Mouse (Mus musculus): ENCODE measurements around the gene Sez6l2.

Sez6l2 gene

DNA sequence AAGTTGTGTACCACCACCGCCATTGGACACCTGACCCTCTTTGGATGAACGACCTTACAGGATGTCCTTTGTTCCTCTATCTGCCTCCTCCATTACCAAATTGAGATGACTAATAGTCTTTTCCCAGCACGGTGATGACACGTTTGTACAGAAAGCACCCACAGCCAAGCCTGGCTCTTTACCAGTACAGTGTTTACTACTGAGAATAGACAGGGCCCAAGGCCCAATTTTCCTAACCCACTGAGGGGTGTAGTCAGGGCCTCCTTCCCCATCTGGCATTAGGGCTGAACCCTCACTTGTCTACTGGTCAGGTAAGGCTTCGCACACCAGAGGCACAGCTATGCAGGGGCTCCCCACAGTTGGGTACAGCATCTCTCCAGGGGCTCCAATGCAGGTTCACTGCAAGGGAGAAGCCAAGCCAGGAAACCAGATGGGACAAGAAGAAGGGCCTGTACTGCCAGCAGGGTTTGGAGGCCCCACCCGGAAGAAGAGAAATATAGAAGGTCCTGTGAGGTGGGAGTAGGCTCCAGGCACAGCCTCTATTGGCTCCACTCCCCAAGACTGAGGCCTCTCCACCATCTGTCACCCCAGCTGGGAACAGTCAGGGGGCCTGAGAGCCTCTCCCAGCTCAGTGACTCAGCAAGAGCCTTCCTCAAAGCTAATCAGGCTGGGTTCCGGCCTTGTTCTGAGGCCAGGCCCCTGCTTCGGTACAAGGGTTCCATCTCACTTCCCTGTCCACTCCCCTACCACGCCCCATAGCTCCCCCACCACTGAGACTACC lies 58.1 kb downstream of the Sez6l2 start:
- no peak for DNase-seq (ENCODE audit: low spot score)

- DNase-seq (ENCODE audit: low spot score): no peak
Observed at GRCm38 (mm10) chr7:127009307-127010085, 59.1 kb downstream of the Sez6l2 start.

- no peak for DNase-seq (ENCODE audit: low spot score)
Observed at GRCm38 (mm10) chr7:127011051-127011450, 60.7 kb downstream of the Sez6l2 start.

- no peak for DNase-seq (ENCODE audit: low spot score)
Observed at GRCm38 (mm10) chr7:127011717-127012116, 61.4 kb downstream of the Sez6l2 start.

DNA sequence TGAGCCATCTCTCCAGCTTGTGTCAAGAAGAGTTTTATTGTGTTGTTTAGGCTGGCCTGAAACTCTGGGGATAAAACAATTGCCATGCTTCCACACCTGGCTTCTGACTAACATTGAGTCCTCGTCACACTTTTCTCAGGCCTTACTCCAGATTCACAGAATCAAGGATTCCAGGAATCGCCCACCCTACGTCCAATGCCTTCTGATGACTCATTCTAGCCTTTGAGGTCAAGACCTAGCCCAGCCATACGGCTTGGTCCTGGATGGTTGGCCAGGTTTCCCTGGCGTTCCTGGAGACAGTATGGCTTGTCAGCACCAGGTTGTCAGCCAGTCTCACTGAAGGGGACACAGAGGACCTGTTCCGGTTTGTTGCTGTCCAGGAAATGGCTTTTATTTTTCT lies 62.0 kb downstream of the Sez6l2 start:
- no peak for DNase-seq (ENCODE audit: low spot score)

DNA sequence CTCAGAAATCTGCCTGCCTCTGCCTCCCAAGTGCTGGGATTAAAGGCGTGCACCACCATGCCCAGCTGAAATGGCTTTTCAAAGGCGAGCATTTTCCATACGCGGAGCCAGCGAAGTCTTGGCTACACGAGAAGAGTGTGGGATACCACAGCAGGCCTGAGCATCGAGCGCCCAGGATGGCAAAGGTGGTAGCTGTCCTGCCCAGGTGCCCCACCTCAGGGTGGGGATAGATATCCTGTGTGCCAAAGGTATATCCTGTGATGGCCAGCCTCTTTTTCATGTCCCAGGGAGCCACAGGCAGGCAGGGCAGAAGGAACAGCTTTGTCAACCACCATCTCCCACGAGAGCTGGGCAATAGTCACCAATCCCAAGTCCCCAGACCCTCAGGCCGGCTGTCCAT lies 62.5 kb downstream of the Sez6l2 start:
- DNase-seq (ENCODE audit: low spot score): no peak

- no peak for DNase-seq (ENCODE audit: low spot score)
Observed at GRCm38 (mm10) chr7:127013385-127013784, 63.0 kb downstream of the Sez6l2 start.

GRCm38 (mm10) chr7:127014320-127014719 lies 64.0 kb downstream of the Sez6l2 start, which contains the start of gene Mvp:
Gene Mvp, minus strand, starts transcription at chr7:127014621.
- DNase-seq (ENCODE audit: low spot score): peak; percentile 69

DNA sequence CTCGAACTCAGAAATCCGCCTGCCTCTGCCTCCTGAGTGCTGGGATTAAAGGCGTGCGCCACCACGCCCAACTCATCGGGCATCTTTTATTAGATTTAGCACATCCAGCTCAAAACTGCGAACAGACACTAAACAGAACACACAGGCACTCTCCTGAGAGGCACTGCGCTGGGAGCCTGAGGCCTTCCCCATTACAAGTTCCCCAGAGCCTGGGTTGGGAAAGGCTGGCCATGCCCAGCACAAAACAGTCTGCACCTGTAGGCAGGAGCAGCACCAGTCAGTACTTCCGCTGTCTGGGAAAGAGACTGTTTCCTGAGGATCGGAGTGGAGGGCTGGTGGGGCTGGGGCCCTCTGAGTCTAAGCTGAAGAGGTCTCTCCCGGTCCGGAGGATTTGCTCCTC lies 64.6 kb downstream of the Sez6l2 start:
- no peak for DNase-seq (ENCODE audit: low spot score)

DNA sequence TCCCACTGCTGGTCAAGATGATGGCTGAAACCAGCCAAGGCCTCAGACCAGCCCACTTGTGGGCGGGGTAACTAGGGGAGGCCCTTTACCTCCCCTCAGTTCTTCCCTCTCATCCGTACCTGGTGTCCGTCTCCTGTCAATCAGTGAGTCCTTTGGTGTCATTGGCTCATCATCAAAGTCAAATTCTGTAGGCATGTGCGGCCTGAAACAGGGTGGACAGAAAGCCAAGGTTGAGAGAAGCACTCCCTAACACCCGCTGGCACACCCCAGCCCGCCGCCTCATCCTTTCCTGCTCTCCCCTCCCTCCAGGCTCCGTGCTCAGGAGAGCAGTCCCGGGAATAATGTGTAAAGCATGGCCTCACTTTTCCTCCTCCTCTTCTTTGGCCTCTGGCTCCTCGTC lies 65.7 kb downstream of the Sez6l2 start:
- DNase-seq (ENCODE audit: low spot score): peak; percentile 75

GRCm38 (mm10) chr7:127016481-127016485 lies 65.9 kb downstream of the Sez6l2 start, which contains the start of gene Pagr1b:
Gene Pagr1b, minus strand, starts transcription at chr7:127016484.
- no peak for DNase-seq (ENCODE audit: low spot score)

- peak; percentile 72 for DNase-seq (ENCODE audit: low spot score)
Observed at GRCm38 (mm10) chr7:127016486-127016938, 66.1 kb downstream of the Sez6l2 start.

GRCm38 (mm10) chr7:127016971-127017949 lies 66.9 kb downstream of the Sez6l2 start, which contains the start of gene Pagr1a:
Gene Pagr1a, minus strand, starts transcription at chr7:127017352.
- peak; percentile 100 for DNase-seq (ENCODE audit: low spot score)

DNA sequence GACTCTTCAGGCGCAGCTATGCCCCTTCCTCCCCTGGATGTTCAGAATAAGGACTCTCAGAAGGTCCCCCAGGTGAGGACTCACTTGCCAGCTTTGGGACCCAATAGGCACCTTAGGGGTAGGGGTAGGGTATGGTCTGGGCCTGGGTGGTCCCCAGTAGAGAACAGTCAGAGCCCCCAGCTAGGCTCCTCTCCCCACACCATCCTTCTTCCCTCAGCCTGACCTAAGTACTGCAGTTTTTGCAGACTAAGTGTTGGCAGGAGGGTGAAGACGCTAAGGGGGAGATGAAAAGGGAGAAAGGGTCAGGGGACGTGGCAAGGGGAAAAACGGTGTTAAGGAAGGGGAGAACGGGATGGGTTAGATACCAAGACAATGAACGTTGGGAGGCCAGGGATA lies 67.6 kb downstream of the Sez6l2 start:
- no peak for DNase-seq (ENCODE audit: low spot score)

DNA sequence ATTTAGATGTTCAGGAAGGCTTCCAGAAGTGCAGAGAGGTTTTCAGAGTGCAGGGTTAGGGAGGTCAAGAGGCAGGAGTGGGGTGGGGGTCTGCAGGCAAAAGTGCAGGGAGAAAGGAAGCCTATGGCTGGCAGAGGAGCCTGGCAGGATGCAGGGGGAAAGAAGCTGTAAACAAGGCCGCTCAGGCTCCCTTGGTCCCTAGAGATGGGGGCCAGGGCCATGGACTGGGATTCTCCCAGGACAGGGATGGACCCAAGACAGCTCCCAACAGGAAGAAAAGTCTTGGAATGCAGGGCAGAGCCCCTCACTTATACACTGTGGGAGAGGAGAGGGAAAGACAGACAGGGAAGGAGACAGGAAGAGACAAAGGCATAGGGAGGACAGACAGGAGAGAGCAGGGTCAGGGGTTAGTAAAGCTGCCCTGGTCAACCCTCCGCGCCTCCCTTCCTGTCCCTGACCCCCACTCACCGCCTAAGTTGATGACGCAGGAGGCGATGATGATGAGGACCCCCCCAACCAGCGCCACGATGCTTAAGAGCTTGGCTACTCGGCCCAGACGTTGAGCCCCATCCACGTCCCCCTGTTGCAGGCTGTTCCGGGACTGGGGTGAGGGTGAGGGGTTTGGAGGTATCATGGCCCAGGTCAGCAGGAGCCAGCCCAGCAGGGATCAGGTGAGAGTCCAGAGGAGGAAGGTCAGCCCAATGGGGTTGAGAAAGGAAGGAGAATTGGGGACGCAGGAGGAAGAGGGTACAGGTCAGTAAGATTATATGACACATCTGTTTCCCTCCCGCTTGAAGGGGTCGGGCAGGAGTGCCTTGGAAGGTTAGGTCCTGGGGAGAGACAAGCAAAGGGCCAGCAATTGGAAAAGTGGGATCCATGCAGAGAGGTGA lies 68.3 kb downstream of the Sez6l2 start:
- no peak for DNase-seq (ENCODE audit: low spot score)

DNA sequence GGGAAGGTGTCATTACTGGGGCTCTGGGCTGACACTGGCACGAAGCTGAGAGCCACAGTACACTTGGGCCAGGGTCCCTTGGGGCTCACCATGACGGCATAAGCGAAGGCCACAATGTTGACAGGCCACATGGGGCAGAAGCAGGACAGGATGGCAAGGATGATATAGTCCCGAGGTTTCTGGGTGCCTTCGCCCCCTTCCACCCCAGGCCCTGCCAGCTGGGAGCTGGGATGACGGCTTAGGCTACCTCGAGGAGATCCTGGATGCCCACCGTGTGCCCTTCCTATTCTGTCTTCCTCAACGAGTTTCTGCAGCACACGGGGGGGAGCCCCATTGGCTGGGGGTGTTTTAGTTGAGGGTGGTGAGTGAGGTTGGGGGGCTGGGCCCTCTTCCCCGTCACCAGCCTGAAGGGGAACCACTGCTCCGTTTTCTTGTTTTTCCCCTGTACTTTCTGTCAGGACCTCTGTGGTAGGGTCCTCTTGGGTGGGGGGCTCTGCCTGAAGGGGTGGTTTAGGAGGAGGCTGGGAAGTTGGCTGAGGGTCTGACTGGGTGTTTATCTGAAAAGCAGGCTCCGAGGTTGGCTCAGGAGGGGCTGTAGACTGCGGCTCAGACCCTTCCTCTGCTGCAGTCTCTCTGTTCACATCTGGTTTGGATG lies 69.1 kb downstream of the Sez6l2 start:
- DNase-seq (ENCODE audit: low spot score): no peak

DNA sequence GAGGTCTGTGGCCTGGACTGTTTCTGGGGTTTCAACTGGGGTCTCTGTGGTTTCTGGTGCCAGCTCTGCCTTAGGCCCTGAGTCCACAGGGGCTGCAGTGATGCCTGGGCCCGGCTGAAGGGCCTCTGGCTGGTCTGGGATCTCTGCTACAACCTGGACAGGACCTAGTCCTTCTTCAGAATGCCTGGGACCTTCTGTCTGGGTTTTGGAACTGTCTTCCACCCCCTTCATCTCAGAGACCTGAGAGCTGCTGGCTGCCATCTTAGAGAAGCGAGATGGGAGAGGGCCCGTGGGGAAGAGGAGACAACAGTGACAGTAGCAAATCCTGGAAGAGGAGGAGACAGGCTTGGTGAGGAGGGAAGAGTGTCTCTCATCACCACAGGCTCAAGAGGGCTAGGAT lies 69.7 kb downstream of the Sez6l2 start:
- no peak for DNase-seq (ENCODE audit: low spot score)

All from embryo, embryonic 10 days (tissue).